Mouse (Mus musculus): ENCODE results near the gene Atg2b.

Atg2b gene

GRCm38 (mm10) chr12:105597135-105597534 lies 87.9 kb downstream of the Atg2b start:
- DNase-seq (ENCODE audit: low spot score) = no peak

GRCm38 (mm10) chr12:105593471-105593870 lies 91.5 kb downstream of the Atg2b start:
- no peak for DNase-seq (ENCODE audit: low spot score)

GRCm38 (mm10) chr12:105592361-105592761 lies 92.7 kb downstream of the Atg2b start:
- no peak for DNase-seq (ENCODE audit: low spot score)

GRCm38 (mm10) chr12:105590786-105591185 lies 94.2 kb downstream of the Atg2b start:
- DNase-seq (ENCODE audit: low spot score) = no peak

DNA sequence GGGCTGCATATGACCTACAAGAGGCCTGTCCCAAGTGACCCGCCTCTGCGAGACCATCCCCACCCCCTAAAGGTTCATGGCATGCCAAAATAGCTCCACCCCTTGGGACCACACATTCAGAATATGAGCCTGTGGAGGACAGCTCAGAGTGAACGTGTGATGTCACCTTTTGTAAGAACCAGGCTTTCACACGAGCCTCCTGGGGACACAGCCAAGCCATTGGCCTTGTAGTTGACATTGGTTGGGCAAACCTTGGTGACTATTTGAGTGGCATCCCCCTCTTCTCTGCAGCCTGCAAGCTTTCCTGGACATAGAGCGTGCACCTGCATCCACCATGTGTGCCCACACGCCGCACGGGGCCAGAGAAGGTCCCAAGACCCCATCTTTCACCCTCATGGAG lies 97.5 kb downstream of the Atg2b start:
- DNase-seq (ENCODE audit: low spot score) = no peak

GRCm38 (mm10) chr12:105584851-105585250 lies 100.2 kb downstream of the Atg2b start:
- peak; percentile 58 for DNase-seq (ENCODE audit: low spot score)

DNA sequence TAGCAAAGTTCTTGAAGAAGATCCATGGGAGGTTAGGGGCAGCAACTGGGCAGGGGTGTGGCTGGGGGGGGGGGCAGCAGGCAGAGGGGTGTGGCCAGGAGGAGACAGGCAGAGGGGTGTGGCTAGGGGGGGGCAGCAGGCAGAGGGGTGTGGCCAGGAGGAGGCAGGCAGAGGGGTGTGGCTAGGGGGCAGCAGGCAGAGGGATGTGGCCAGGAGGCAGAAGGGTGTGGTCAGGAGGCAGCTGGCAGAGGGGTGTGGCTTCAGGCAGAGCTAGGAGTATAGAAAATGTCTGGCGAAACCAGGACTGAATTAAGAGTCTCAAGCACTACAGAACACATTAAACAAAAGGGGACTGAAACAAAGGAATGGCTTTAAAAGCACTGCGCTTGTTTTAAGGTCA lies 101.5 kb downstream of the Atg2b start:
- DNase-seq (ENCODE audit: low spot score) = no peak

GRCm38 (mm10) chr12:105582486-105582885 lies 102.5 kb downstream of the Atg2b start:
- DNase-seq (ENCODE audit: low spot score) = no peak

DNA sequence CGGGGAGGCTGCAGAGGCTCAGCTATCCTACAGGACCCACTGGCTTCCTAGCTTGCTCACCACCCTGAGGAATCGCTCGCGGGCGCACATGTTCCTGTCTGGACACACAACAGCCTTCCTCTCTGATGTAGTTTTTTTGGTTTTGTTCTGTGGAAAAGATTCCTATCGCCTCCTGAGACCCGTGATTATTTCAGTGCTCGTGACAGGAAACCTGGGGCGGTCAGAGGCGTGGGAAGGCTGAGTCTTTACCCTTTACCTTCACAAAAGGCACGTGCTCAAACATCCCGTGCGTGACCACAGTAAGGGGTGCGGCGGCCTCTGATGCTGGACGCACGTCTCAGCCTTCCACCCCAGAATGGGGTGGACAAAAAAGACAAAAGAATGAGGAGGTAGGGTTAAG lies 104.5 kb downstream of the Atg2b start:
- no peak for DNase-seq (ENCODE audit: low spot score)

DNA sequence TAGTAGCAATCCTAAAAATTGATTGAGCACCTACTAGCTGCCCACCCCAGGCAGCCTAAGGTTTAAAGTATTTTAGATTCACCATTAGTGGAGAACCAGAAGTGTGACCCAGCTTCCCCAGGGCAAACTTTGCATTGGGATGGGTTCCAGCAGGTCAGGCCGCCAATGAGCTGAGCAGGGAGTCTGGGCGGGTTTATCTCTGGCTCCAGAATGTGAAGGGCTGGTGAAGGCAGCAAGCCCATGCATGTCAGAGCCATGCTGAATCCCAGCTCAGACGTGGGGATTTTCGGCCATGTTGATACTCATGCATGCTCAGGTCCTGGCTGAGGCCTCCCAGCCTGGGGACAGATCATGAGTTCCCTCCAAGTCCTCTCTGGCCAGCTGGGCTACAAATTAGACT lies 110.7 kb downstream of the Atg2b start:
- no peak for DNase-seq (ENCODE audit: low spot score)

- DNase-seq (ENCODE audit: low spot score) = no peak
Measured at GRCm38 (mm10) chr12:105572622-105573021, 112.4 kb downstream of the Atg2b start.

DNA sequence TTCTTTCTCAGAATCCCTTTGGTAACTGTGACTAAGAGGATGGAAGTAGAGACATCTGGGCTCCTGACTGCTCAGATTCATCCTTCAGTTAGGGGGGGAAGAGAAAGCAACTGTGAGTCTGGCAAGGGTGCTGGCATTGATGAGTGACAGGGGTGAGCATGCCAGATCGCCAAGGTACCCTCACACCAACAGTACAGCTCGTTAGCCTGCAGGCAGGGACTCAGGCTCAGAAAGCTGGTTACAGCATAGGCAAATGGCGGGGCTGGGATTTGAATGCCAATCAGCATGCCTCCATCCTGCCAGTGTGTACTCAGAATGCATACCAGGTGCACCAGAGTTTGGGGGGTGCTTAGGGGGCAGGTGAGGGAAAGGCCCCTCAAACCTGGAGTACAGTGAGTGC lies 113.1 kb downstream of the Atg2b start:
- no peak for DNase-seq (ENCODE audit: low spot score)
